Mouse (Mus musculus): ENCODE results near the gene Eya4. TPM values are rescaled to one million over a fixed set of nuclear protein-coding genes. Genes with fewer than 3 reads are reported as not detected.

Eya4 gene
- not detected for total RNA-seq (2023)

GRCm38 (mm10) chr10:23350011-23350911 is at the start of gene Eya4:
Gene Eya4 (minus strand): TSS chr10:23350786.

